Mouse (Mus musculus) gastrocnemius, postnatal 14 days (tissue): ENCODE measurements at regions not wholly inside any gene's neighbourhood (a gene's known extent, or its start where the extent isn't known, plus 50 kb on each side); places are given as distances from the start of the nearest gene placed in this dataset.

Experiments used
- DNase-seq: peaks from one replicate; pipeline ENCODE4 v3.0.0; 2021; ENCODE audit warnings: mixed read lengths
- intact Hi-C: fragments of 180-260 bp; cut with DNase I; formaldehyde crosslinking; loops from one replicate; pipeline ENCODE4 v1.15.1; 2025; ENCODE audit warnings: low total_unique reads

- intact Hi-C loops = no loop called here
- DNase-seq = no peak
Measured at GRCm38 (mm10) chr7:133470620-133470958, 131.4 kb downstream of the Tex36 start.

GRCm38 (mm10) chr7:133469952-133470619, 131.9 kb downstream of the Tex36 start:
- DNase-seq = no peak
- intact Hi-C loops = no loop called here

- intact Hi-C loops = no loop called here
- DNase-seq = no peak
Measured at GRCm38 (mm10) chr7:133469106-133469505, 132.9 kb downstream of the Tex36 start.

GRCm38 (mm10) chr7:133468346-133468745, 133.6 kb downstream of the Tex36 start:
- DNase-seq = no peak
- intact Hi-C loops = no loop called here

GRCm38 (mm10) chr7:133467579-133467978, 134.4 kb downstream of the Tex36 start:
- no peak for DNase-seq
- intact Hi-C loops = no loop called here

GRCm38 (mm10) chr7:133459306-133459705, 142.7 kb downstream of the Tex36 start:
- intact Hi-C loops = no loop called here
- DNase-seq = no peak

- intact Hi-C loops = no loop called here
- DNase-seq = peak; percentile 26
Measured at GRCm38 (mm10) chr7:133457436-133458324, 144.3 kb downstream of the Tex36 start.

GRCm38 (mm10) chr7:133450246-133450645, 151.7 kb downstream of the Tex36 start:
- DNase-seq = peak; percentile 19
- intact Hi-C loops = no loop called here

GRCm38 (mm10) chr7:133447079-133447478, 154.9 kb downstream of the Tex36 start:
- no peak for DNase-seq
- intact Hi-C loops = no loop called here

- DNase-seq = no peak
- intact Hi-C loops = no loop called here
Measured at GRCm38 (mm10) chr7:133441661-133442060, 160.3 kb downstream of the Tex36 start.

- DNase-seq = no peak
- intact Hi-C loops = no loop called here
Measured at GRCm38 (mm10) chr7:133441169-133441568, 160.8 kb downstream of the Tex36 start.

- DNase-seq = no peak
- intact Hi-C loops = no loop called here
Measured at GRCm38 (mm10) chr7:133440711-133441110, 161.2 kb downstream of the Tex36 start.

- intact Hi-C loops = no loop called here
- no peak for DNase-seq
Measured at GRCm38 (mm10) chr7:133440086-133440485, 161.9 kb downstream of the Tex36 start.

- intact Hi-C loops = no loop called here
- DNase-seq = no peak
Measured at GRCm38 (mm10) chr7:133438631-133439030, 163.3 kb downstream of the Tex36 start.

- DNase-seq = no peak
- intact Hi-C loops = no loop called here
Measured at GRCm38 (mm10) chr7:133437866-133438265, 164.1 kb downstream of the Tex36 start.

- no peak for DNase-seq
- intact Hi-C loops = no loop called here
Measured at GRCm38 (mm10) chr7:133435596-133436357, 166.2 kb downstream of the Tex36 start.

- no peak for DNase-seq
- intact Hi-C loops = no loop called here
Measured at GRCm38 (mm10) chr7:133434027-133434820, 167.7 kb downstream of the Tex36 start.

GRCm38 (mm10) chr7:133432343-133432742, 169.6 kb downstream of the Tex36 start:
- no peak for DNase-seq
- intact Hi-C loops = no loop called here

GRCm38 (mm10) chr7:133402072-133402471, 199.9 kb downstream of the Tex36 start:
- intact Hi-C loops = no loop called here
- DNase-seq = no peak

- intact Hi-C loops = no loop called here
- no peak for DNase-seq
Measured at GRCm38 (mm10) chr7:133400691-133401090, 201.3 kb downstream of the Tex36 start.
